Mouse (Mus musculus): Measurements from ENCODE around the gene Tango6. TPM values are rescaled to one million over a fixed set of nuclear protein-coding genes. Genes with fewer than 3 reads are reported as not detected.
A peak's percentile ranks its signal among the peaks of the same experiment; 100 is the strongest.

Gene Tango6
- polyA plus RNA-seq, 1 experiment from 2014 or later = 10.5 TPM

DNA sequence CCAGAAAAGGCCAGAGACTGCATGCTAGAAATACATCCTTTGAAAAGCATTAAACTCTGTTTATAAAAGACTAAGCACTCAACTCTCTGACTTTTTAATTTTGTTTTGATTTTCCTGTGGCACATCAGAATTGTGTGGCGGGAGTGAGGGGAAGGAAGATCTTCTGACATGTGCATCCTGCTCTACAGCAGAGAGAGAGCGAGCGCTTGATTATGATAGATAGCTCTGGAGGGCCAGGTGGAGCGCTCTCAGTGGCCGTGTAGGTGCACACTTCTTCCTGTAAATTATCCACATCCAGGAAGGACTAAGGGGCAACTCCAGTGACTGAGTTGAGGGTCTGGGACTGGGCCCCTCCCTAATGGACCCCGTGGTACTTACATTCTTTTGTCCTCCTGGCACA lies 23.3 kb downstream of the Tango6 start:
- Histone ChIP-seq H3K27ac (no peak overlapping the region), H3K4me3 (no peak overlapping the region), H3K4me1 (peaks cover 3% of the 10 kb centered on the region; the same call in 1 of the 2 replicates), H3K27me3 (ENCODE audit: insufficient read depth, poor library complexity, severe bottlenecking) (no peaks in the 10 kb centered on the region), H3K36me3 (peaks cover 19% of the 10 kb centered on the region), H3K9me3 (no peaks in the 10 kb centered on the region)
- 88% methylated on average over 6 of the region's 6 CpGs for WGBS
- no peak for DNase-seq (ENCODE audit: low spot score)

- no peak overlapping the region for H3K27ac ChIP-seq
- 0 out of 2 replicates have a peak, but pooled peaks cover 2% of the 10 kb centered on the region for H3K36me3 ChIP-seq
- no peaks in the 10 kb centered on the region for H3K27me3 ChIP-seq (ENCODE audit: insufficient read depth, poor library complexity, severe bottlenecking)
- 93% methylated on average over 2 of the region's 2 CpGs for WGBS
- H3K9me3 ChIP-seq = no peaks in the 10 kb centered on the region
- H3K4me1 ChIP-seq = peaks cover 7% of the 10 kb centered on the region; the same call in 1 of the 2 replicates
- no peak for DNase-seq (ENCODE audit: low spot score)
- no peak overlapping the region for H3K4me3 ChIP-seq
These were observed 27.1 kb downstream of the Tango6 start for GRCm38 (mm10) chr8:106710002-106710401.

DNA sequence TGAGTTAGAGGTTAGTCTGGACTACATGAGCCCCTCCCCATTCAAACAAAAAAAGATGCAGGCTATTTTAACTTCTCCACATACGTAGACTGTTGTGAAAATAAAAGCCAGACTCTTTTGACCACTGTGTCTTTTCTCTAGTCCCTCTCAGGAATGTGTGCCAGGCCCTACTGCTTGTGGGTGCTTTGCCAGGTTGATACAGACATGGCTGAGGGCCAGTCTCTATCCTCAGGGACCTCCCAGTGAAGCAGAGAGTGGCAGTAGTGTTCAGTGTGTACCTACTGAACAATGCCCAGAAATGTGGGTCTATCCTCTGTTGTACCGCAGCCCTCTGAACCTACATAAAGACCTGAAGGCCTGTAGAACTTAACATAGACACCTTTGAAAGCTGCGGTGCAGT lies 29.6 kb downstream of the Tango6 start:
- no peak overlapping the region for H3K4me3 ChIP-seq

DNA sequence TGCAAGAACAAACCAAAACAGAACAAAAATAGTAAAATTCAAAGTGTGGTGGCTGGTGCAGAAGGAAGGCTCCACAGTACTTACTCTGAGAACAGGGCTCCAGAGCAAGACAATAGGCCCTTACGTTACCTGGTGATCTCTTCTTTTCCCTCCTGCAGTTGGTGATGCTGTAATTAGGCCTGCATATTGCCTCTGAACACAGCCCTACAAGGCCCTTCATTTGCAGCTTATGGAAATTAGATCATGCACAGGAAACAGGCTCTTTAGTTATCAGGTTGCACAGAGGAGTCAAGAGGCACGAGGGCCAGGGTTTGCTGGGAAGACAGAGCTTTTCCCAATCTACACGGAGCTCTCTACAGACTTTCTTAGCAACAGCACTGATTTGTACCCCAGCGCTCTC lies 31.4 kb downstream of the Tango6 start:
- DNase-seq (ENCODE audit: low spot score) = no peak
- H3K4me1 ChIP-seq = peaks cover 16% of the 10 kb centered on the region
- no peaks in the 10 kb centered on the region for H3K27me3 ChIP-seq (ENCODE audit: insufficient read depth, poor library complexity, severe bottlenecking)
- 39% methylated on average over 4 of the region's 4 CpGs for WGBS
- peak overlapping the region; percentile 64 for H3K27ac ChIP-seq
- no peak overlapping the region for H3K4me3 ChIP-seq
- H3K9me3 ChIP-seq = no peaks in the 10 kb centered on the region
- H3K36me3 ChIP-seq = 0 out of 2 replicates have a peak, but pooled peaks cover 2% of the 10 kb centered on the region

More for the DNA sequence above, 29.6 kb downstream of the Tango6 start:
- no peaks in the 10 kb centered on the region for H3K27me3 ChIP-seq (ENCODE audit: insufficient read depth, poor library complexity, severe bottlenecking)
- H3K4me1 ChIP-seq = peaks cover 7% of the 10 kb centered on the region; the same call in 1 of the 2 replicates
- WGBS = 93% methylated on average over 3 of the region's 3 CpGs
- no peak overlapping the region for H3K27ac ChIP-seq
- H3K36me3 ChIP-seq = 0 out of 2 replicates have a peak, but pooled peaks cover 2% of the 10 kb centered on the region
- no peaks in the 10 kb centered on the region for H3K9me3 ChIP-seq
- no peak for DNase-seq (ENCODE audit: low spot score)

DNA sequence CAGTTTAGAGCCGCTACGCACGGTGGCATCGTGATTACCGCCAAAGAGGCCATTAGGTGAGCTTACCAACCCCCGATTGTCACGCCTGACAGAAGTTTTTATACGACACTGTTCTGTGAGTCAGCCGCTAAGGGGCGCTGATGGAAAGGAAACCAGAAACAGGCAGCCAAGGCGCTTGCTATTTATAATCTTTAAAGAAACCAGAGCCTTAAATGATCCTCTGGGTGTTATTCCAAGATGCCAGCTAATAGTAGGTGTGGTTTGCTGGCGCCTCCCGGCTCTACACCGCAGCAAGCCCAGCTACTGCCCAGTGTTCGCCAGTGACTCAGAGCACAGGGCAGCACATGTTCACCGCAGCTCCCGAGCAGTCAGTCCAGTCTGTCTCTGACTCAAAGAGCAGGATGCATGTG lies 35.2 kb downstream of the Tango6 start:
- 24% methylated on average over 17 of the region's 17 CpGs for WGBS
- H3K9me3 ChIP-seq = no peaks in the 10 kb centered on the region
- H3K4me1 ChIP-seq = peaks cover 16% of the 10 kb centered on the region
- H3K27ac ChIP-seq = peak overlapping the region; percentile 56; the same call in 1 of the 2 replicates
- H3K36me3 ChIP-seq = peaks cover 24% of the 10 kb centered on the region
- peak overlapping the region; percentile 22; the same call in 1 of the 2 replicates for H3K4me3 ChIP-seq
- no peaks in the 10 kb centered on the region for H3K27me3 ChIP-seq (ENCODE audit: insufficient read depth, poor library complexity, severe bottlenecking)
- DNase-seq (ENCODE audit: low spot score) = peak; percentile 82

- H3K4me3 ChIP-seq = no peak overlapping the region
- 65% methylated on average over 8 of the region's 8 CpGs for WGBS
- H3K36me3 ChIP-seq = peaks cover 32% of the 10 kb centered on the region
- H3K9me3 ChIP-seq = no peaks in the 10 kb centered on the region
- H3K27ac ChIP-seq = no peak overlapping the region
- H3K4me1 ChIP-seq = peaks cover 10% of the 10 kb centered on the region
- H3K27me3 ChIP-seq (ENCODE audit: insufficient read depth, poor library complexity, severe bottlenecking) = no peaks in the 10 kb centered on the region
- DNase-seq (ENCODE audit: low spot score) = no peak
These were observed 38.1 kb downstream of the Tango6 start for GRCm38 (mm10) chr8:106720921-106721320.

DNA sequence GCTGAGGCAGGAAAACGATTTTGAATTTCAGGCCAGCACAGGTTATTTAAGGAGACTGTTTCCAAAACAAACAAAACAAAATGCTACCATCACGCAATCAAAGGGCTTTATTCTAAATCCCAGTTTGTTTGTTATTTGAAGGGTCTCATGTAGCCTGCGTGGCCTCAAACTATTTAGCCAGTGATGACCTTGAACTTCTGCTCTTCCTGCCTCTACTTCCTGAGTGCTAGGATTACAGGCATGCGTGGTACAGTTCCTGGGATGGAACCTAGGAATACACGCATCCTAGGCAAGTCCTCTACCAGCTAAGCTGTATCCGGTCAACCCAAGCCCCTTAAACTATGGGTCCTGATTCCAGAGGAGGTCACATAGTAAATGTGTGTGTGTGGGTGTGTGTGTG lies 39.6 kb downstream of the Tango6 start:
- 68% methylated on average over 6 of the region's 6 CpGs for WGBS
- DNase-seq (ENCODE audit: low spot score) = no peak

DNA sequence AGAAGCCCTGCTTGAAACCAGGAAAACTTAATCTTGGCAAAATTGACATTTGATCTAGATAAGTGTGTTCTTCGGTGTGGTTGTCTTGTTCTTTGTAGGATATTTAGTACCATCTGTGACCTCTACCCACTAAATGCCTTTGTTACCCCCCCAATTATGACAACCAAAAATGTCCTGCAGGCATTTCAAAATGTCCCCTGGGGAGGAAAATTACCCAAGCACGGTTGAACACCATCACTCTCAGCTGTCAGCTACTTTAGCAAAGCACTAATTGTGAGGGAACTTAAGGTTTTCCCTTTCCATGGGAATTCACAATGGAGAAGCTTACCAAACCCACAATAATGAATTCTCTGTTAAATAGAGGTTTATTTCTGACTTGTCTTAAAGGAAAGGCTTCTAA lies 41.1 kb downstream of the Tango6 start:
- WGBS = 60% methylated on average over 2 of the region's 2 CpGs
- no peak for DNase-seq (ENCODE audit: low spot score)
- H3K27me3 ChIP-seq (ENCODE audit: insufficient read depth, poor library complexity, severe bottlenecking) = no peaks in the 10 kb centered on the region
- H3K36me3 ChIP-seq = peaks cover 39% of the 10 kb centered on the region
- H3K9me3 ChIP-seq = no peaks in the 10 kb centered on the region
- H3K4me3 ChIP-seq = no peak overlapping the region
- H3K4me1 ChIP-seq = peaks cover 5% of the 10 kb centered on the region; the same call in 1 of the 2 replicates
- H3K27ac ChIP-seq = no peak overlapping the region

More for the DNA sequence above, 39.6 kb downstream of the Tango6 start:
- H3K27ac ChIP-seq = no peak overlapping the region
- no peaks in the 10 kb centered on the region for H3K9me3 ChIP-seq
- peaks cover 14% of the 10 kb centered on the region for H3K4me1 ChIP-seq
- H3K27me3 ChIP-seq (ENCODE audit: insufficient read depth, poor library complexity, severe bottlenecking) = no peaks in the 10 kb centered on the region
- H3K36me3 ChIP-seq = peaks cover 39% of the 10 kb centered on the region
- H3K4me3 ChIP-seq = no peak overlapping the region

GRCm38 (mm10) chr8:106726551-106726950 lies 43.7 kb downstream of the Tango6 start:
- peaks cover 24% of the 10 kb centered on the region for H3K36me3 ChIP-seq
- no peak overlapping the region for H3K27ac ChIP-seq
- peaks cover 5% of the 10 kb centered on the region; the same call in 1 of the 2 replicates for H3K4me1 ChIP-seq
- WGBS = 86% methylated on average over 6 of the region's 6 CpGs
- H3K4me3 ChIP-seq = no peak overlapping the region
- H3K9me3 ChIP-seq = no peaks in the 10 kb centered on the region
- no peaks in the 10 kb centered on the region for H3K27me3 ChIP-seq (ENCODE audit: insufficient read depth, poor library complexity, severe bottlenecking)
- DNase-seq (ENCODE audit: low spot score) = no peak

- no peaks in the 10 kb centered on the region for H3K27me3 ChIP-seq (ENCODE audit: insufficient read depth, poor library complexity, severe bottlenecking)
- peaks cover 21% of the 10 kb centered on the region for H3K36me3 ChIP-seq
- DNase-seq (ENCODE audit: low spot score) = no peak
- WGBS = 47% methylated on average over 16 of the region's 16 CpGs
- H3K4me3 ChIP-seq = no peak overlapping the region
- peaks cover 5% of the 10 kb centered on the region; the same call in 1 of the 2 replicates for H3K4me1 ChIP-seq
- no peaks in the 10 kb centered on the region for H3K9me3 ChIP-seq
- H3K27ac ChIP-seq = peak overlapping the region; percentile 69; the same call in 1 of the 2 replicates
These were observed 44.5 kb downstream of the Tango6 start for GRCm38 (mm10) chr8:106727241-106727835.

GRCm38 (mm10) chr8:106727889-106728288 lies 45.0 kb downstream of the Tango6 start:
- no peak for DNase-seq (ENCODE audit: low spot score)
- Histone ChIP-seq H3K9me3 (no peaks in the 10 kb centered on the region), H3K27ac (no peak overlapping the region), H3K36me3 (peaks cover 17% of the 10 kb centered on the region), H3K27me3 (ENCODE audit: insufficient read depth, poor library complexity, severe bottlenecking) (no peaks in the 10 kb centered on the region), H3K4me3 (no peak overlapping the region), H3K4me1 (peaks cover 7% of the 10 kb centered on the region)
- WGBS = 69% methylated on average over 1 of the region's 1 CpGs

DNA sequence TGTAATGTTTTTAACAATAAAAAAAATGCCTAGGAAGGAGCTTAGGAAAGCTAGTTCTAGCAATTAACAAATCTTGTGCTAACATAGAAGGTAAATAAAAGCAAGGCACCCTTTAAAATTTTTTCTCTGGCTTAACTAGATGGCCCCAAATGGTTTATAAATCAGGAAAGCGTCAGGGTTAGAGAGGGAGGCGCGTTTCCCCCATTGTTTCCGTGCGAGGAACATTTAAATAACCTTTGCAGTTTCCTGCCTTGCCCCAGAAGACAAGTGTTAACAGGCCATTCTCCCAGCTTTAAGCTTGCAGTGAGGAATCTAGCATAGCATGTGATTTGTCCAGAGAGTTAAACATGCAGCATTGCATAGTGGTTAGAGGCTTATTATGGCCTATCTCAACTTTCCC lies 50.1 kb downstream of the Tango6 start:
- no peak overlapping the region for H3K4me3 ChIP-seq
- peaks cover 25% of the 10 kb centered on the region for H3K4me1 ChIP-seq
- 52% methylated on average over 5 of the region's 5 CpGs for WGBS
- H3K36me3 ChIP-seq = peaks cover 14% of the 10 kb centered on the region
- H3K27ac ChIP-seq = peak overlapping the region; percentile 80; the same call in 1 of the 2 replicates
- no peaks in the 10 kb centered on the region for H3K27me3 ChIP-seq (ENCODE audit: insufficient read depth, poor library complexity, severe bottlenecking)
- DNase-seq (ENCODE audit: low spot score) = no peak
- H3K9me3 ChIP-seq = no peaks in the 10 kb centered on the region

GRCm38 (mm10) chr8:106733703-106734102 lies 50.8 kb downstream of the Tango6 start:
- no peak for DNase-seq (ENCODE audit: low spot score)
- H3K4me3 ChIP-seq = no peak overlapping the region
- peaks cover 25% of the 10 kb centered on the region for H3K4me1 ChIP-seq
- peaks cover 17% of the 10 kb centered on the region for H3K36me3 ChIP-seq
- no peaks in the 10 kb centered on the region for H3K27me3 ChIP-seq (ENCODE audit: insufficient read depth, poor library complexity, severe bottlenecking)
- H3K9me3 ChIP-seq = no peaks in the 10 kb centered on the region
- peak overlapping the region; percentile 80 for H3K27ac ChIP-seq
- WGBS = 52% methylated on average over 3 of the region's 3 CpGs
